Mouse (Mus musculus) olfactory bulb, adult 2 months (tissue): ENCODE measurements around the gene Cisd3. TPM values are rescaled to one million over a fixed set of nuclear protein-coding genes. Genes with fewer than 3 reads are reported as not detected.
"Not testable (repeated sequence)": the region's sequence is repeated elsewhere in the genome, so short reads cannot be mapped to it uniquely, and the experiment has no call there.

Experiments used
- H3K27ac ChIP-seq: fragments of 200-500 bp; 2 replicates; pipeline ENCODE4 v1.5.1; 2012; ENCODE audit warnings: low read depth, low read length; ENCODE audit not compliant: insufficient read depth
- H3K4me1 ChIP-seq: fragments of 200-500 bp; 2 replicates; pipeline ENCODE4 v1.6.1; 2012; ENCODE audit warnings: low read length; ENCODE audit not compliant: control insufficient read depth, insufficient read depth
- H3K4me3 ChIP-seq: fragments of 200-500 bp; 2 replicates; pipeline ENCODE4 v1.5.1; 2012; ENCODE audit warnings: mild to moderate bottlenecking, low read depth, low read length, moderate library complexity; ENCODE audit not compliant: insufficient read depth
- CTCF ChIP-seq: fragments of 200-500 bp; IDR thresholded peaks from 2 replicates; pipeline ENCODE4 v1.5.1; 2012; ENCODE audit warnings: low read depth, mild to moderate bottlenecking, low read length, moderate library complexity; ENCODE audit not compliant: insufficient read depth
- POLR2A ChIP-seq: fragments of 200-500 bp; IDR thresholded peaks from 2 replicates; pipeline ENCODE4 v1.6.1; 2012; ENCODE audit warnings: mild to moderate bottlenecking, low read depth, low read length, moderate library complexity; ENCODE audit not compliant: insufficient read depth
- WGBS: fragments of 180-500 bp; shearing (Covaris S2); methylation state at CpG from one replicate; pipeline ENCODE4 v1.1.7; 2018; 5-methylcytosine and 5-hydroxymethylcytosine counted together
- polyA plus RNA-seq: library from polyadenylated mRNA; stranded (reverse); fragments of >200 nt; gene quantifications from 2 replicates; pipeline ENCODE4 v1.2.4, GENCODE M21; 2012; ENCODE audit warnings: low replicate concordance; ENCODE audit not compliant: missing spikeins, insufficient read depth, insufficient read length

Cisd3 gene
- polyA plus RNA-seq = not detected in 2 replicates

- TF ChIP-seq POLR2A (no peak), CTCF (no peak)
- Histone ChIP-seq H3K4me3 (peak within 1 kb of the TSS; percentile 49), H3K27ac (0 out of 2 replicates have a peak within 1 kb of the TSS, but pooled peaks have one; percentile 42), H3K4me1 (peaks cover 21% of the 10 kb centered on the region)
- WGBS = 1% methylated on average over 42 of the region's 43 CpGs
These were observed at the start of gene Cisd3 for GRCm38 (mm10) chr11:97685613-97686321. TSS of gene Cisd3 (plus strand) at chr11:97685826.

- 48% methylated on average over 8 of the region's 8 CpGs for WGBS
- H3K27ac ChIP-seq = no peak overlapping the region
- TF ChIP-seq POLR2A = no peak
- TF ChIP-seq CTCF = no peak
- H3K4me3 ChIP-seq = no peak overlapping the region
- H3K4me1 ChIP-seq = peaks cover 6% of the 10 kb centered on the region
These were observed 44.0 kb upstream of the Cisd3 start for GRCm38 (mm10) chr11:97641668-97642067.

GRCm38 (mm10) chr11:97642746-97643145 lies 42.9 kb upstream of the Cisd3 start:
- Histone ChIP-seq H3K4me3 (no peak overlapping the region), H3K4me1 (peaks cover 6% of the 10 kb centered on the region)
- 58% methylated on average over 2 of the region's 2 CpGs for WGBS

GRCm38 (mm10) chr11:97643380-97644055 lies 42.1 kb upstream of the Cisd3 start:
- Histone ChIP-seq H3K27ac (no peak overlapping the region), H3K4me3 (no peak overlapping the region), H3K4me1 (peaks cover 6% of the 10 kb centered on the region)
- 86% methylated on average over 8 of the region's 8 CpGs for WGBS
- TF ChIP-seq CTCF (no peak), POLR2A (no peak)

More at GRCm38 (mm10) chr11:97642746-97643145, 42.9 kb upstream of the Cisd3 start:
- TF ChIP-seq CTCF = no peak
- TF ChIP-seq POLR2A = no peak
- no peak overlapping the region for H3K27ac ChIP-seq

GRCm38 (mm10) chr11:97644834-97645233 lies 40.8 kb upstream of the Cisd3 start:
- Histone ChIP-seq H3K4me1 (peaks cover 6% of the 10 kb centered on the region), H3K4me3 (no peak overlapping the region), H3K27ac (no peak overlapping the region)
- TF ChIP-seq CTCF (peak; percentile 56; the same call in 1 of the 2 replicates), POLR2A (no peak)
- WGBS = 3% methylated on average over 6 of the region's 6 CpGs

DNA sequence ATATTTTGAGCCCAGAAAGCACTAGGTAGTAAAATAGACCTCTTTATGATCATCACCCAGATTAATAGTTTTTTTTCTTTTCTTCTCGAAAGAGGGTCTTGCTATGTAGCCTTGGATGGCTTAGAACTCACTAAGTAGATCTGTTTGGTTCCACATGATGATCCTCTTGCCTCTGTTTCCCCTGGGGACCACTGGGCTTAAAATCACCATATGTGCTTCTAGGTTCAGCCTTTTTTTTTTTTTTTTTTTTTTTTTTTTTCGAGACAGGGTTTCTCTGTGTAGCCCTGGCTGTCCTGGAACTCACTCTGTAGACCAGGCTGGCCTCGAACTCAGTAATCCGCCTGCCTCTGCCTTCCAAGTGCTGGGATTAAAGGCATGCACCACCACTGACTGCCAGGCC lies 37.1 kb upstream of the Cisd3 start:
- WGBS = 80% methylated on average over 4 of the region's 4 CpGs
- not testable (repeated sequence) for H3K4me1 ChIP-seq, H3K27ac ChIP-seq, H3K4me3 ChIP-seq

DNA sequence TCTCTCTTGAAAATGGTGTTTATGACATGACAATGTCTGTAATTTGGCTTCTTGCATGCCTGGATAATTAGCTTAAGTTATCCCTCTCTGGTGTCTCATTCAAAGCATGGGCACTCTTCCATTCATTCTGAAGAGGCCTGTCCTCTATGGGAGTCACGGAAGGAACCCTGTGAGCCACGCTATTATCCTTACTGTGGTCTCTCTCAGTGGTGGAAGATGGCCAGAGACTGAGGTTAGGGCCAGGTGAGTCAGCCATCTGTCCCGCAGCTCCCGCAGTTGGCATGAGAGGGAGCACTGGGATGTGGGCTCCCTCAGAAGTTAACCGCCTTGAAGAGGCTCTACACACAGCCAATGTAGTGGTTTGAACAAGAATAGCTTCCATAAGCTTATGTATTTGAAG lies 35.3 kb upstream of the Cisd3 start:
- Histone ChIP-seq H3K4me1 (peaks cover 3% of the 10 kb centered on the region; the same call in 1 of the 2 replicates), H3K27ac (no peak overlapping the region), H3K4me3 (no peak overlapping the region)
- TF ChIP-seq CTCF (no peak), POLR2A (no peak)
- 31% methylated on average over 5 of the region's 5 CpGs for WGBS

DNA sequence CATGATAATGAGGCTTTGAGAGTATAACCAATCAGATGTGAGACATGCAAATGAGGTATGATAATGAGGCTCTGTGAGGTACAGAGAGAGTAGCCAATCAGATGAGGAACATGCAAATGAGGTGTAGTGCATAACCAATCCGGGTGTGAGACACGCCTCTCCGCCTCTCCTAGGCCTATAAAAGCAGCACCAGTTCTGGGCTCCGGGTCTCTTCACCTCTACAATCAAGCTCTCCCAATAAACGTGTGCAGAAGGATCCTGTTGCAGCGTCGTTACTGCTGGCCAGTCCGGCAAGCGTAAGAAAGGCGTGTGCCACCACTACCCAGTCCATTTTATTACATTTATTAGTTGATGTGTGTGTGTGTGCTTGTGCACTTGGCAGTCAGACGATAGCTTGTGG lies 32.2 kb upstream of the Cisd3 start:
- not testable (repeated sequence) for H3K27ac ChIP-seq, H3K4me3 ChIP-seq, H3K4me1 ChIP-seq
- 91% methylated on average over 11 of the region's 11 CpGs for WGBS

- peaks cover 7% of the 10 kb centered on the region for H3K4me1 ChIP-seq
- WGBS = 95% methylated on average over 2 of the region's 2 CpGs
- no peak overlapping the region for H3K4me3 ChIP-seq
- TF ChIP-seq CTCF (no peak), POLR2A (no peak)
- no peak overlapping the region for H3K27ac ChIP-seq
These were observed 31.4 kb upstream of the Cisd3 start for GRCm38 (mm10) chr11:97654210-97654609.
